Mouse (Mus musculus): Measurements from ENCODE around the gene Sgpp1. TPM values are rescaled to one million over a fixed set of nuclear protein-coding genes. Genes with fewer than 3 reads are reported as not detected.
"Not testable (repeated sequence)": the region's sequence is repeated elsewhere in the genome, so short reads cannot be mapped to it uniquely, and the experiment has no call there.

Gene Sgpp1
- polyA plus RNA-seq, 1 experiment from 2014 or later = 19.1 TPM

GRCm38 (mm10) chr12:75709506-75709905, 26.0 kb downstream of the Sgpp1 start:
- DNase-seq (no peak), ATAC-seq (ENCODE audit: insufficient read depth) (no peak)
- no peaks in the 10 kb centered on the region for H3K9me3 ChIP-seq (ENCODE audit: low read depth, low read length)
- WGBS = 83% methylated on average over 2 of the region's 2 CpGs
- no peak for TF ChIP-seq CTCF (IDR thresholded peaks at IDR 0.05; ENCODE audit: low read depth)
- no peaks in the 10 kb centered on the region for H3K36me3 ChIP-seq (ENCODE audit: insufficient read depth)
- H3K9ac ChIP-seq = no peak overlapping the region
- H3K27ac ChIP-seq (ENCODE audit: low read depth) = no peak overlapping the region
- no peak overlapping the region for H3K4me3 ChIP-seq (ENCODE audit: low read depth, low read length)
- H3K4me2 ChIP-seq = no peak overlapping the region
- no peaks in the 10 kb centered on the region for H3K4me1 ChIP-seq (ENCODE audit: insufficient read depth)
- H3K27me3 ChIP-seq (ENCODE audit: insufficient read depth, low read length) = no peaks in the 10 kb centered on the region

DNA sequence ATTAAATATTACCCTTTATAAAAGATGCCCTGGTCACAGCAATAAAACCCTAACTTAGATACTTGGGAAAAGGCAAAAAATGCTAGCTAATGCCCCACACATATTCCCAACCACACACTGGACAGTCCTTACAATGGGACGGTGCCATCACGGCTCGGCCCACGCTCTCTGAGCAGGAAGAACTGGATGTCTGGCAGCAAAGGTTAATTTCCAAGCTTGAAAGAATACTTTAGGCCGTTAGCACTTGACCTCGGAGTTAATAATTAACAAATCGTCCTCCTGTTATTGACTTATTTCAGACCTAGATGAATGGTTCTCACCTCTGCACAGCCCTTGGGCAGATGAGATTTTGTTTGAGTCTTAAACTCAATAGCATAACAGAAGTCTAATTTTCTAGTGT, 28.9 kb downstream of the Sgpp1 start:
- 65% methylated on average over 7 of the region's 7 CpGs for WGBS
- no peak overlapping the region for H3K27ac ChIP-seq (ENCODE audit: low read depth)
- H3K9ac ChIP-seq = no peak overlapping the region
- no peak overlapping the region for H3K4me3 ChIP-seq (ENCODE audit: low read depth, low read length)
- DNase-seq (no peak), ATAC-seq (ENCODE audit: insufficient read depth) (no peak)
- no peaks in the 10 kb centered on the region for H3K9me3 ChIP-seq (ENCODE audit: low read depth, low read length)
- no peak overlapping the region for H3K4me2 ChIP-seq
- H3K36me3 ChIP-seq (ENCODE audit: insufficient read depth) = no peaks in the 10 kb centered on the region
- no peaks in the 10 kb centered on the region for H3K4me1 ChIP-seq (ENCODE audit: insufficient read depth)
- no peaks in the 10 kb centered on the region for H3K27me3 ChIP-seq (ENCODE audit: insufficient read depth, low read length)
- TF ChIP-seq CTCF (IDR thresholded peaks at IDR 0.05; ENCODE audit: low read depth) = no peak

DNA sequence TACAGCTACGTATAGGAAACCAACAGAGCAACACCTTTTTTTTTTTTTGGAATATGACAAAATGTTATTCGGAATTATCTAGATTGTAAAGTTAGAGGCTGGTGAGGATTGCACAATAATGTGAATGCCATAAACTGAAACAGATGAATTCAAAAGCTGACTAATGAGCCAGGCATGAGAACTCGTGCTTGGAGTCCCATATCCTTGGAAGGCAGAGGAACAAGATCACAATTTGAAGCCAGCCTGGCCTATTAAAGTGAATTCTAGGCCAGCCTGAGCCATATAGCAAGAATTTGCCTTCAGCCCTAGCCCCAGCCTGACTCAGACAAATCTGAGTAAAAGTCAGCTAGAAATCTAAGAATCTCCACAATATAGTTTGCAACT, 32.8 kb downstream of the Sgpp1 start:
- DNase-seq = no peak
- ATAC-seq (ENCODE audit: insufficient read depth) = no peak

DNA sequence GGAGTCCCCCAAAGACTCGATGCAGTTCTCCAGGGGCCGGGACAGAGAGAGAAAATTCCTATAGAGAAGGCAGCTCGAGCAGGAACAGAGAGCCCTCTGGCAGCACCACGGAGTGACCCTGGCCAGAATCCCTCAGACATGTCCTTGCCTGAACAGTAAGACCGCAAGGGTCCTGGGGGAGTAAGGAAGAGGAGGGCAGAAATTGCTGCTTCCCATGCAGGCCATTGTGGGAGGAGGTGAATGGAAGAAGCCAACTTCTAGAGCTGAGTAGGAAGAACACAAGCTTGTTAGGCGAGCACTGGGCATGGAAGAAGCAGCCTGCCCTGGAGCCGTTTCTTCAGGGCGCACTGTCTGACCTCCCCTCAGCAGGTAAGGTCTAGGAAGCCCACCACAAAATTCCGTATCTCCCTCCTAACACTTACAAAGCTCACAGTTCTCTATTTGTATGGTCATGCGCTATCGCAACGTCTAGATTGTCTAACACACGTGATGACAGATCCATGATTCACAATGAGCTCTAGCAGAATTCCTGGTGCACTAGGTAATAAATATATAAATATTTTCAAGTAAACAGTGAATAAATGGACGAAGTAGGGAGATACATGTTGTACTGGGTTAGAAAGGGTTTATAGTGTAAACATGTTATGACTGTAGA, 33.3 kb downstream of the Sgpp1 start:
- Histone ChIP-seq H3K4me1 (ENCODE audit: insufficient read depth) (no peaks in the 10 kb centered on the region), H3K9ac (peak overlapping the region; percentile 30; the same call in 1 of the 2 replicates), H3K4me3 (ENCODE audit: low read depth, low read length) (no peak overlapping the region), H3K27me3 (ENCODE audit: insufficient read depth, low read length) (no peaks in the 10 kb centered on the region), H3K9me3 (ENCODE audit: low read depth, low read length) (no peaks in the 10 kb centered on the region; the same call in 1 of the 2 replicates), H3K4me2 (peak overlapping the region; percentile 48), H3K36me3 (ENCODE audit: insufficient read depth) (no peaks in the 10 kb centered on the region), H3K27ac (ENCODE audit: low read depth) (no peak overlapping the region)
- DNase-seq (peak; percentile 26), ATAC-seq (ENCODE audit: insufficient read depth) (0 out of 2 replicates have a peak, but pooled peaks have one; percentile 6)
- WGBS = 59% methylated on average over 14 of the region's 14 CpGs
- no peak for TF ChIP-seq CTCF (IDR thresholded peaks at IDR 0.05; ENCODE audit: low read depth)

More for the DNA sequence above, 32.8 kb downstream of the Sgpp1 start:
- Histone ChIP-seq H3K4me3 (ENCODE audit: low read depth, low read length) (no peak overlapping the region), H3K4me1 (ENCODE audit: insufficient read depth) (no peaks in the 10 kb centered on the region), H3K27me3 (ENCODE audit: insufficient read depth, low read length) (no peaks in the 10 kb centered on the region), H3K9me3 (ENCODE audit: low read depth, low read length) (no peaks in the 10 kb centered on the region; the same call in 1 of the 2 replicates), H3K36me3 (ENCODE audit: insufficient read depth) (no peaks in the 10 kb centered on the region), H3K4me2 (no peak overlapping the region), H3K9ac (no peak overlapping the region), H3K27ac (ENCODE audit: low read depth) (no peak overlapping the region)
- no peak for TF ChIP-seq CTCF (IDR thresholded peaks at IDR 0.05; ENCODE audit: low read depth)
- 75% methylated on average over 3 of the region's 3 CpGs for WGBS

DNA sequence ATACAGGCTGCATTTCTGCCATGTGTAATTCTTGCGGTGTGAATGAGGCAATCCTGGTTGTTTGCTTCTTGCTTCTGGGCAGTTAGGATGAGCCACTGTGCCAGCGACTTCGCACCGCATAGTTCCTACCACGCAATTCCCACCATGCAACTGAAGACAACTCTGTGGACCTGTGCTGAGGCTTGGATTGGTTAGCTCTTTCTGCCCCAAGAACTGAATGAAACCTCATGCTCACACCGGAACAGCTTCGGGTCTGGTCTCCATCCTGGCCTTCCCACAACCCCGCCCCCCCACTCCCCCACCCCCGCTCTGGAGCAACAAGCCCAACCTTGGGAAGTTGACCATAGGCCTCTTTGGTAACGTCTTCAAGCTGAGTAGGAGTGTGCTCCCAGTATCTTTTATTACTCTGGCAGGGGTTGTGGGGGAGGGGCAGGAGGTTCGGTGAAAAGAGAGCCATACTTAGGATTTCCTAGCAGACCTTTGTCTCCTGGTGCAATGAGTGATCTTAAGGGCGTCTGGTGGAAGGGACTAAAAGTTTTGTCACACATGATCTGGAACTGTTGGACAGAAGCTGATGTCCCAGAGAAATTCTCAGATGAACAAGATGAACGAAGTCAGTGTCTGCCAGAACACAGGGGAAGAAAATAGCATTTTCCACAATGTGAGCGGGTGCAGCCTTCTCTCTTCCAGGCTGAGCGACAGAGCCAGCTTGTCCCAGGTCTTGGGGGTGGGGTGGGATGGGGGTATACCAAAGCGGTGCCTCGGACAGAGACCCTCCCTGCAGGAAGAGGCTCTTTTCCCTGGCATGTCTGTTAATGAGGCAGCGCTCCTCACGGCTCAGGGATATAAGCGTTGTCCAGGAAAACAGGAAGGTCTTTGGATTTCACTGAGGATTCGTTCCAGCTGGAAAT, 34.1 kb downstream of the Sgpp1 start:
- no peak overlapping the region; the same call in 1 of the 2 replicates for H3K4me3 ChIP-seq (ENCODE audit: low read depth, low read length)
- no peak for TF ChIP-seq CTCF (IDR thresholded peaks at IDR 0.05; ENCODE audit: low read depth)
- no peaks in the 10 kb centered on the region for H3K4me1 ChIP-seq (ENCODE audit: insufficient read depth)
- DNase-seq = peak; percentile 23
- no peaks in the 10 kb centered on the region for H3K36me3 ChIP-seq (ENCODE audit: insufficient read depth)
- ATAC-seq (ENCODE audit: insufficient read depth) = peak; percentile 38; the same call in 1 of the 2 replicates
- peak overlapping the region; percentile 48 for H3K4me2 ChIP-seq
- H3K27me3 ChIP-seq (ENCODE audit: insufficient read depth, low read length) = no peaks in the 10 kb centered on the region
- H3K27ac ChIP-seq (ENCODE audit: low read depth) = no peak overlapping the region
- 30% methylated on average over 21 of the region's 21 CpGs for WGBS
- no peaks in the 10 kb centered on the region; the same call in 1 of the 2 replicates for H3K9me3 ChIP-seq (ENCODE audit: low read depth, low read length)
- peak overlapping the region; percentile 30; the same call in 1 of the 2 replicates for H3K9ac ChIP-seq

GRCm38 (mm10) chr12:75698692-75699091, 36.8 kb downstream of the Sgpp1 start:
- Histone ChIP-seq H3K27me3 (ENCODE audit: insufficient read depth, low read length) (no peaks in the 10 kb centered on the region), H3K27ac (ENCODE audit: low read depth) (no peak overlapping the region), H3K4me3 (ENCODE audit: low read depth, low read length) (no peak overlapping the region), H3K9ac (no peak overlapping the region), H3K4me1 (ENCODE audit: insufficient read depth) (no peaks in the 10 kb centered on the region), H3K4me2 (no peak overlapping the region), H3K36me3 (ENCODE audit: insufficient read depth) (no peaks in the 10 kb centered on the region), H3K9me3 (ENCODE audit: low read depth, low read length) (no peaks in the 10 kb centered on the region; the same call in 1 of the 2 replicates)
- 96% methylated on average over 3 of the region's 3 CpGs for WGBS
- DNase-seq (no peak), ATAC-seq (ENCODE audit: insufficient read depth) (no peak)
- peak; percentile 25; the same call in 1 of the 2 replicates for TF ChIP-seq CTCF (IDR thresholded peaks at IDR 0.05; ENCODE audit: low read depth)

DNA sequence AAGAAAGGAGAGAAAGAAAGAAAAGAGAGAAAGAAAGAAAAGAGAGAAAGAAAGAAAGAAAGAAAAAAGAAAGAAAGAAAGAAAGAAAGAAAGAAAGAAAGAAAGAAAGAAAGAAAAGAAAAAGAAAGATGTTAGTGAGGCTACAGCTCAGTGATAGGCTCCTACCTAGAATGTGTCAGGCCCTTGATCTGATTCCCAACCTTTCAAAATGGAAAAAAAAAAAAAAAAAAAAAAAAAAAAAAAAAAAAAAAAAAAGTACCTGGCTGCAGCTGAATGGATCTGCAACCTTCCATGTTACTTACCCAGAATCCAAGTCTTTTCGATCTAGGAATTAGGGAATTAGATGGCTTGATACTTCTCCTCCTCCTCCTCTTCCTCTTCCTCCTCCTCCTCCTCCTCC, 39.7 kb downstream of the Sgpp1 start:
- ATAC-seq (ENCODE audit: insufficient read depth); H3K36me3 ChIP-seq (ENCODE audit: insufficient read depth); H3K27me3 ChIP-seq (ENCODE audit: insufficient read depth, low read length); H3K9me3 ChIP-seq (ENCODE audit: low read depth, low read length); H3K4me3 ChIP-seq (ENCODE audit: low read depth, low read length); H3K4me1 ChIP-seq (ENCODE audit: insufficient read depth); H3K9ac ChIP-seq; H3K27ac ChIP-seq (ENCODE audit: low read depth); DNase-seq; H3K4me2 ChIP-seq: not testable (repeated sequence)
- WGBS = 95% methylated on average over 1 of the region's 1 CpGs

Measured in lung, embryonic 14.5 days (tissue).